Mouse (Mus musculus) CD8-positive naive resting alpha-beta T cell, adult 57 days (primary cell): ENCODE measurements around the gene Hist1h2an. TPM values are rescaled to one million over a fixed set of nuclear protein-coding genes. Genes with fewer than 3 reads are reported as not detected.

Experiments
- total RNA-seq: library from RNA; stranded (reverse); gene quantifications from one replicate; pipeline ENCODE4 v1.2.4, GENCODE M21; 2023

Hist1h2an gene
- total RNA-seq, result 10.1 TPM

DNA sequence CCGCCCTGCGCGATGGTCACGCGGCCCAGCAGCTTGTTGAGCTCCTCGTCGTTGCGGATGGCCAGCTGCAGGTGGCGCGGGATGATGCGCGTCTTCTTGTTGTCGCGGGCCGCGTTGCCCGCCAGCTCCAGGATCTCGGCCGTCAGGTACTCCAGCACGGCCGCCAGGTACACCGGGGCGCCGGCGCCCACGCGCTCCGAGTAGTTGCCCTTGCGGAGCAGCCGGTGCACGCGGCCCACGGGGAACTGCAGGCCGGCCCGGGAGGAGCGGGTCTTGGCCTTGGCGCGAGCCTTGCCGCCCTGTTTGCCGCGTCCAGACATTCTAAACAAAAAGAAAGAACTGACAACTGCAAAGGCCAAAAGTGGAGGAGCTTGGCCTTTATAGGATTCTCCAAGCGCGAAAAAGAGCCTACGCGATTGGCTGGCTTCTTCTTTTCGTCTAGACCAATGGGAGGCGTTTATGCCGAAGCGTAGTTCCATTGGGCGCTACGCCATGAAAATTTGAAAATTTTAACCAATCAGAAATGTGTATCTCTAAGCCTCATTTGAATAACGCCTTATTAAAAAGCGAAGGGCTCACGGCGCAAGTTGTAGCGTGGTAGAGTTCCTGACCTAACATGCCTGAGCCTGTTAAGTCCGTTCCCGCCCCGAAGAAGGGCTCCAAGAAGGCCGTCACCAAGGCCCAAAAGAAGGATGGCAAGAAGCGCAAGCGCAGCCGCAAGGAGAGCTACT lies at the start of gene Hist1h2an, which contains the start of gene Hist1h2bp:
Gene Hist1h2an (minus strand): TSS at position 320 of the 731 bp plus-strand sequence.
Gene Hist1h2bp (plus strand): TSS at position 563 of the 731 bp plus-strand sequence.

DNA sequence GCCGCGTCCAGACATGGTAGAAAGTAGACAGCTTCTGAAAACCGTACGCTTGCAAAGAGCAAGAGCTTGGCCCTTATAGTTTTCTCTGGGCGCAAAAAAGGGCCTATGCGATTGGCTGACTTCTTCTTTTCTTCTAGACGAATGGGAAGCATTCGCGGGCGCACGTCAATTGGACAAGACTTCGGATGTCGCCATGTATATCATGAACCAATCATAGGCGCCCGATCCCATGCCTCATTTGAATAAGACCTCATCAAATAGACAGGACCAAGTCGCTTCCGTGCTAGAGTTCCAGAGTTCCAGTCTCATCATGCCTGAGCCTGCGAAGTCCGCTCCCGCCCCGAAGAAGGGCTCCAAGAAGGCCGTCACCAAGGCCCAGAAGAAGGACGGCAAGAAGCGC lies 46.4 kb upstream of the Hist1h2an start, which contains the start of the genes Hist1h2ap and Hist1h2br:
Gene Hist1h2ap (minus strand): TSS at position 47 of the 400 bp plus-strand sequence.
Gene Hist1h2br (plus strand): TSS at position 283 of the 400 bp plus-strand sequence.

DNA sequence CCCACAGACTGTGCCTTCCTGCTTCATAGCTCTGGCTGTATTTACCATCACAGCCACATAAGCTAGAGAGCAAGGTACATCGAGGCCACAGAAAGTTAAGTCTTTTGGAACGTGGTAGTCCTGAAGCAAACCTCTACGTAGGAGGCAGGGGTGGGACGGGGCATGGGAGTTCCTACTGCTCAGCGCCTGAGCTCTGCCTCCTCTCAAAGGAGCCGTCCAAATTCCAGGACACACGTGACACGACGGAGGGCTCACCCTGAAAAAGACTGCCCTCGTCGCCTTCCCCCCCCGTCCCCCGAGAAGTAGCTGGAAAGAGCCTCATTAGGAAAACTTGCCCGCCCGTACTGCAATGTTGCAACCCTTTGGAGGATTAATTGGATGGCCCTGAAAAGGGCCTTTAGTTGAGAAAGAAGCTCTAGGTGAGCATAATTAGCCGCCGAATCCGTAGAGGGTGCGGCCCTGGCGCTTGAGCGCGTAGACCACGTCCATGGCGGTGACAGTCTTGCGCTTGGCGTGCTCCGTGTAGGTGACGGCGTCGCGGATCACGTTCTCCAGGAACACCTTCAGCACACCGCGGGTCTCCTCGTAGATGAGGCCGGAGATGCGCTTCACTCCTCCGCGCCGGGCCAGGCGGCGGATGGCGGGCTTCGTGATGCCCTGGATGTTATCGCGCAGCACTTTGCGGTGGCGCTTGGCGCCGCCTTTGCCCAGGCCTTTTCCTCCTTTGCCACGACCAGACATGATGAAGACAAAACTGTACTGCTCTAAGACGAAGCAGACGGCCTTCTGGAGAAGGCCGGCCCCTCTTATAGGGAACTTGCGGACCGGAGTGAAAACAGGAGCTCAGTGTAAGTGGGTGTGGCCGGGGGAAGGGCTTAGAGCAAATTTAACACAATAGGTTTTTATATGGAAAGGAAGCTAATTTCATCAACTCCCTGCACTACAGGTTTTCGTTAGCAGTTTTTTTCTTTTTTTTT lies 44.7 kb upstream of the Hist1h2an start, which contains the start of gene Hist1h4n:
Gene Hist1h4n (minus strand): TSS at position 779 of the 977 bp plus-strand sequence.

GRCm38 (mm10) chr13:21811539-21811938 lies 24.5 kb upstream of the Hist1h2an start, which contains the start of gene Hist1h4m:
TSS of gene Hist1h4m (plus strand) at chr13:21811746.

DNA sequence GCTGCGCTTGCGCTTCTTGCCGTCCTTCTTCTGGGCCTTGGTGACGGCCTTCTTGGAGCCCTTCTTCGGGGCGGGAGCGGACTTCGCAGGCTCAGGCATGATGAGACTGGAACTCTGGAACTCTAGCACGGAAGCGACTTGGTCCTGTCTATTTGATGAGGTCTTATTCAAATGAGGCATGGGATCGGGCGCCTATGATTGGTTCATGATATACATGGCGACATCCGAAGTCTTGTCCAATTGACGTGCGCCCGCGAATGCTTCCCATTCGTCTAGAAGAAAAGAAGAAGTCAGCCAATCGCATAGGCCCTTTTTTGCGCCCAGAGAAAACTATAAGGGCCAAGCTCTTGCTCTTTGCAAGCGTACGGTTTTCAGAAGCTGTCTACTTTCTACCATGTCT lies 23.1 kb upstream of the Hist1h2an start, which contains the start of the genes Hist1h2bq and Hist1h2ao:
Gene Hist1h2bq (minus strand): TSS at position 125 of the 400 bp plus-strand sequence.
Gene Hist1h2ao (plus strand): TSS at position 393 of the 400 bp plus-strand sequence.

DNA sequence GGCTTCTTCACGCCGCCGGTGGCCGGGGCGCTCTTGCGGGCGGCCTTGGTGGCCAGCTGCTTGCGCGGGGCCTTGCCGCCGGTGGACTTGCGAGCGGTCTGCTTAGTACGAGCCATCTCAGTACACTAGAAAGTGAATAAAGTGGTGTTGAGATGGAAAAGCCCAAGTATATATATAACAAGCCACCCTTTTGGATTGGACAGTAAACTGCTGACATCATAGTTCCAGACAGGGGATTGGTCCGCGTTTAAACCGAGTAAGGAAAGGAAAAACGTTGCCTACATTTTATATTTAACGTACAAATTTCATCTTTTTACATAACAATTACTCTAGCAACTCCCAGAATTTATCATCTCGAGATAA lies 3.8 kb downstream of the Hist1h2an start, which contains the start of gene Hist1h3i:
Gene Hist1h3i (minus strand): TSS at position 116 of the 363 bp plus-strand sequence.

GRCm38 (mm10) chr13:21779767-21780731 lies 7.0 kb downstream of the Hist1h2an start, which contains the start of gene Hist1h1b:
TSS of gene Hist1h1b (minus strand) at chr13:21780625.

DNA sequence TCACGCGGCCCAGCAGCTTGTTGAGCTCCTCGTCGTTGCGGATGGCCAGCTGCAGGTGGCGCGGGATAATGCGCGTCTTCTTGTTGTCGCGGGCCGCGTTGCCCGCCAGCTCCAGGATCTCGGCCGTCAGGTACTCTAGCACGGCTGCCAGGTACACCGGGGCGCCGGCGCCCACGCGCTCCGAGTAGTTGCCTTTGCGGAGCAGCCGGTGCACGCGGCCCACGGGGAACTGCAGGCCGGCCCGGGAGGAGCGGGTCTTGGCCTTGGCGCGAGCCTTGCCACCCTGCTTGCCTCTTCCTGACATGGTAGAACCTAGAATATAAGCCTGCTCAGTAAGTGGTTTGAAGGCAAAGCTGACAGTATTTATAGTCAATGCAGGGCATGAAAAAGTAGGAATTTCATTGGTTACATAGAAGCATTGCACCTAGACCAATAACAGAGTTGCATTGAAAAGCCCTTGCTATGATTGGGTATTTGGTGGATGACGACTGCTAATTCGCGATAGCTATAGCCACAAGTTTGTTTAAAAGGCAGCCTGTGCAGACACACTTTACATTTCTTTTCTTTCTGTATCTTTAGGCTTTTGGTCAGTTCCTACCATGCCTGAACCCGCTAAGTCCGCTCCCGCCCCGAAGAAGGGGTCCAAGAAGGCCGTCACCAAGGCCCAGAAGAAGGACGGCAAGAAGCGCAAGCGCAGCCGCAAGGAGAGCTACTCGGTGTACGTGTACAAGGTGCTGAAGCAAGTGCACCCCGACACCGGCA lies 33.3 kb downstream of the Hist1h2an start, which contains the start of the genes Hist1h2ak and Hist1h2bn:
Gene Hist1h2ak (minus strand): TSS at position 304 of the 762 bp plus-strand sequence.
Gene Hist1h2bn (plus strand): TSS at position 600 of the 762 bp plus-strand sequence.

GRCm38 (mm10) chr13:21750159-21751017 lies 36.6 kb downstream of the Hist1h2an start, which contains the start of gene Hist1h4k:
TSS of gene Hist1h4k (minus strand) at chr13:21750505.

Other genes starting within 250 kb of the Hist1h2an start
- not detected for gene Olfr1366, start 244.4 kb downstream of the Hist1h2an start, total RNA-seq
- not detected for gene Olfr1535, start 227.3 kb downstream of the Hist1h2an start, total RNA-seq
- gene Olfr1364, start 205.5 kb downstream of the Hist1h2an start, total RNA-seq, result not detected
- not detected for gene Olfr1362, start 173.2 kb downstream of the Hist1h2an start, total RNA-seq
- not detected for gene Olfr11, start 144.7 kb downstream of the Hist1h2an start, total RNA-seq
- not detected for gene Olfr1361, start 123.8 kb downstream of the Hist1h2an start, total RNA-seq
- gene Olfr1360, start 109.8 kb downstream of the Hist1h2an start, total RNA-seq, result not detected
- not detected for gene Olfr1359, start 89.1 kb downstream of the Hist1h2an start, total RNA-seq
- gene Hist1h2bl, start 71.1 kb downstream of the Hist1h2an start, total RNA-seq, result 29.9 TPM
- gene Hist1h2ai, start 70.8 kb downstream of the Hist1h2an start, total RNA-seq, result 37.0 TPM
- gene Hist1h3h, start 69.6 kb downstream of the Hist1h2an start, total RNA-seq, result 46.7 TPM
- 4.5 TPM for gene Hist1h2bm, start 65.2 kb downstream of the Hist1h2an start, total RNA-seq
- gene Hist1h4j, start 52.2 kb downstream of the Hist1h2an start, total RNA-seq, result 10.9 TPM
- gene Hist1h4k, start 36.7 kb downstream of the Hist1h2an start, total RNA-seq, result 328 TPM
- 31.4 TPM for gene Hist1h2ak, start 33.4 kb downstream of the Hist1h2an start, total RNA-seq
- gene Hist1h2bn, start 33.1 kb downstream of the Hist1h2an start, total RNA-seq, result 80.0 TPM
- 8.9 TPM for gene Hist1h1b, start 6.6 kb downstream of the Hist1h2an start, total RNA-seq
- 144 TPM for gene Hist1h3i, start 3.8 kb downstream of the Hist1h2an start, total RNA-seq
- 16.9 TPM for gene Hist1h2bp, start 243 bp upstream of the Hist1h2an start, total RNA-seq
- 74.5 TPM for gene Hist1h2bq, start 23.0 kb upstream of the Hist1h2an start, total RNA-seq
- 58.9 TPM for gene Hist1h2ao, start 23.2 kb upstream of the Hist1h2an start, total RNA-seq
- gene Hist1h4m, start 24.5 kb upstream of the Hist1h2an start, total RNA-seq, result 281 TPM
- 118 TPM for gene Hist1h4n, start 45.0 kb upstream of the Hist1h2an start, total RNA-seq
- 61.6 TPM for gene Hist1h2ap, start 46.3 kb upstream of the Hist1h2an start, total RNA-seq
- gene Hist1h2br, start 46.5 kb upstream of the Hist1h2an start, total RNA-seq, result 74.1 TPM
- 0.67 TPM for gene Zfp184, start 157.9 kb upstream of the Hist1h2an start, total RNA-seq
- not detected for gene Pom121l2, start 194.0 kb upstream of the Hist1h2an start, total RNA-seq
- 0.28 TPM for gene Prss16, start 222.5 kb upstream of the Hist1h2an start, total RNA-seq
- gene Hist1h2ah, start 248.3 kb upstream of the Hist1h2an start, total RNA-seq, result 27.1 TPM
- 16.4 TPM for gene Hist1h2bk, start 248.7 kb upstream of the Hist1h2an start, total RNA-seq